Mouse (Mus musculus): Measurements from ENCODE around the gene Pak2.

Pak2 gene

GRCm38 (mm10) chr16:32097757-32098156 lies 18.6 kb upstream of the Pak2 start:
- 90% methylated on average over 2 of the region's 2 CpGs for WGBS

GRCm38 (mm10) chr16:32091466-32091865 lies 12.3 kb upstream of the Pak2 start:
- 95% methylated on average over 7 of the region's 7 CpGs for WGBS

- 76% methylated on average over 17 of the region's 17 CpGs for WGBS
These were observed 8.7 kb upstream of the Pak2 start for GRCm38 (mm10) chr16:32087629-32088443.

GRCm38 (mm10) chr16:32078408-32078990 lies 643 bp downstream of the Pak2 start:
- WGBS, result under 1% methylated on average over 30 of the region's 30 CpGs

- 9% methylated on average over 13 of the region's 13 CpGs for WGBS
These were observed 1.3 kb downstream of the Pak2 start for GRCm38 (mm10) chr16:32077648-32078407.

GRCm38 (mm10) chr16:32076406-32076805 lies 2.7 kb downstream of the Pak2 start:
- 46% methylated on average over 3 of the region's 3 CpGs for WGBS

GRCm38 (mm10) chr16:32075762-32076161 lies 3.4 kb downstream of the Pak2 start:
- 56% methylated on average over 1 of the region's 1 CpGs for WGBS

- WGBS, result 82% methylated on average over 4 of the region's 4 CpGs
These were observed 9.1 kb downstream of the Pak2 start for GRCm38 (mm10) chr16:32070070-32070469.

- WGBS, result 69% methylated on average over 12 of the region's 12 CpGs
These were observed 10.5 kb downstream of the Pak2 start for GRCm38 (mm10) chr16:32068389-32069300.

GRCm38 (mm10) chr16:32066899-32067298 lies 12.2 kb downstream of the Pak2 start:
- 91% methylated on average over 1 of the region's 1 CpGs for WGBS

- 47% methylated on average over 7 of the region's 7 CpGs for WGBS
These were observed 15.2 kb downstream of the Pak2 start for GRCm38 (mm10) chr16:32063900-32064299.

- 76% methylated on average over 2 of the region's 2 CpGs for WGBS
These were observed 16.9 kb downstream of the Pak2 start for GRCm38 (mm10) chr16:32062226-32062625.

GRCm38 (mm10) chr16:32059840-32060523 lies 19.2 kb downstream of the Pak2 start:
- 50% methylated on average over 6 of the region's 6 CpGs for WGBS

- WGBS, result 83% methylated on average over 5 of the region's 5 CpGs
These were observed 20.3 kb downstream of the Pak2 start for GRCm38 (mm10) chr16:32058817-32059216.

- 87% methylated on average over 4 of the region's 4 CpGs for WGBS
These were observed 36.8 kb downstream of the Pak2 start for GRCm38 (mm10) chr16:32042367-32042766.

- WGBS, result 94% methylated on average over 9 of the region's 9 CpGs
These were observed 59.5 kb downstream of the Pak2 start for GRCm38 (mm10) chr16:32019678-32020077.

- 82% methylated on average over 4 of the region's 4 CpGs for WGBS
These were observed 68.8 kb downstream of the Pak2 start for GRCm38 (mm10) chr16:32010330-32010729.

- 34% methylated on average over 5 of the region's 5 CpGs for WGBS
These were observed 69.2 kb downstream of the Pak2 start for GRCm38 (mm10) chr16:32009913-32010312.

GRCm38 (mm10) chr16:32008529-32009293 lies 70.4 kb downstream of the Pak2 start:
- 83% methylated on average over 10 of the region's 10 CpGs for WGBS

- WGBS, result 92% methylated on average over 3 of the region's 3 CpGs
These were observed 74.4 kb downstream of the Pak2 start for GRCm38 (mm10) chr16:32004731-32005130.
